Mouse (Mus musculus): ENCODE measurements around the gene Lpin3.
A peak's percentile ranks its signal among the peaks of the same experiment; 100 is the strongest.

The Lpin3 gene

GRCm38 (mm10) chr2:160887284-160887683 is 6.8 kb downstream of the Lpin3 start:
- peak; percentile 92 for DNase-seq

DNA sequence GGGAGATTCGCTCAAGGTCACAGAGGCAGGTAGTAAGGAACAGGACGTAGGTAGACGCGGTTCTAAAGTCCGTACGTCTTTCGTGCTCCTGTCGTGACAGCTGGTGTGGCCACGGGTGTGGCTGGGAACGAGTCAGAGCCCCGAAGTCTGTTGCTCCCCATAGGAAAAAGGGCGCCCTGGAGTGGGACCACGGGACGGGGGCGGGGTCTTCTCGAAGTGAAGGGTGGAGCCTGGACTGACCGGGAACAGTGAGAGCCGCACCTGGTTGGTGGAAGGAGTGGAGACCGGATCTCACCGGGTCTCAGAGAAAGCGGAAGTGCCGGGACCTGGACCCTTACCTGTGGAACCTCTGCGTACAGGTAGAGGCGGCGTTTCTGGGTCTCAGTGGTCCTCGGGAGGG is 7.4 kb downstream of the Lpin3 start:
- peak; percentile 83 for DNase-seq

- no peak for DNase-seq
These were observed 10.6 kb downstream of the Lpin3 start for GRCm38 (mm10) chr2:160891045-160891444.

GRCm38 (mm10) chr2:160891697-160892096 is 11.2 kb downstream of the Lpin3 start:
- no peak for DNase-seq

- no peak for DNase-seq
These were observed 21.4 kb downstream of the Lpin3 start for GRCm38 (mm10) chr2:160901656-160902412.

GRCm38 (mm10) chr2:160905301-160905700 is 24.8 kb downstream of the Lpin3 start:
- no peak for DNase-seq

DNA sequence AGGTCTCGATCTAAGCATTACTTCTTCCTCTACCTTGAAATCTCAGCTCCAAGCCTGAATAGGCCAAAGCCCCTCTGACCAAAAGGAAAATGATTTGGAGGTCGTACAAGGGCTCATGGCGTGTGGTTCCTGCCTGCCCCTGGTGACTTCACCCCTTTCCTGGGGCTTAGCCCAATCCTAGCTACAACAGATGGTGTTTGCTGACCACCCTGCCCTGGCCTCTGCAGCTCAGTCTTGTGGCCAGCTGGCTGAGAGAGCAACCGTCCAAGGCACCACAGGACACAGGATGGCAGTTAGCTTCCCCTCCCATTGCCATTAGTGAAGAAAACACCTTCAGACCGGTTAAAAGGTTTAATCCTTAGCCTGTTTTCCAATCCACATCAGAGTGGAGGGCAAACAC is 25.6 kb downstream of the Lpin3 start:
- DNase-seq, result no peak

GRCm38 (mm10) chr2:160908607-160909006 is 28.1 kb downstream of the Lpin3 start:
- DNase-seq, result no peak

- DNase-seq, result no peak
These were observed 30.2 kb downstream of the Lpin3 start for GRCm38 (mm10) chr2:160910633-160911032.

DNA sequence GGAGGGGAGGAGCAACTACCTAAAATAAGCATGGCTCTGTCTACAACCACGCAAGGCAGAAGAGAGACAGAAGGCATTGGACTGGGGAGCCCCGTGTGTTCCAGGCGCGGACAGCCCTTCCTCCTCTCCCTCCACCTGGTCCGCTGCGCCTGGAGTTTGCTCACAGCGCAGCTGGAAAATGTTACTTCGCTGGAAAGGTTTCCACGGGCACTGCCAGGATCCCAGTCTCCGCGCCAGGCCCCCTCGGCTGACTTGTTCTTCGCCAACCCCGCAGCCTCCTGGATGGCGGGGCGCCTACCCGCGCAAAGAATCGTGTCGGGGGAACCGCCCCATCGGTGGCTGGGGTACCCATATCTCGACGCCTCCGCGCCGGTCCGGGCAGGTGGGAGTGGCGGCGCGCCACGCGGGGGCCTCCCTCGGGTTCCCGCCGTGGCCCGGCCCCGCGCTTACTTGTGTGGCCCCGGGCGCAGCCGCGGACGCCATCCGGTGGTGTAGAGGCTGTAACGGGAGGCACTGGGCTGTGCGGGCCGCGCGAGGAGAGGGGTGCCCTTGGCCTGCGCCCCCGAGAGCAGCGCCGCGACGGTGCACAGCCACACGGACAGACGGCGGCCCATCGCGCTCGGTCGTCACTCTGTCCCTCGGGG is 31.2 kb downstream of the Lpin3 start:
- no peak for DNase-seq

- no peak for DNase-seq
These were observed 31.8 kb downstream of the Lpin3 start, which contains the start of gene Emilin3 for GRCm38 (mm10) chr2:160912231-160912671. TSS of gene Emilin3 (minus strand) at chr2:160912328.

DNA sequence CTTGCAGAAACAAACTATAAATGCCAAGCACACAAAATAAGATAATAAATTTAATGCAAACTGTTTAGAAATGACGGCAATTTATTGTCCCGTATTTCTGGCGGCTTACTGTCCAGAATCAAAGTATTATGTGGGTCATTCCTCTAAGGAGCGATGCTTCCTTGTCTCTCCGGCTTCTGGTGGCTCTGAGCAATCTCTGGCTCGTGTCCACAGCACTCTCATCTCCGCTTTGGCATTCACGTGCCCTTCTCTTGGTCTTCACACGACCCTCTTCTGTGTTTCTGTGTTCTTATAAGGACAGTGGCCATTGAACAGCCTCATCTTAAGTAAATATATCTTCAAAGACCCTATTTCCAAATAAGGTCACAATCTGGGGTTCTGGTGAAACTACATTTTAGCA is 34.2 kb downstream of the Lpin3 start:
- no peak for DNase-seq

- DNase-seq, result no peak
These were observed 35.5 kb downstream of the Lpin3 start for GRCm38 (mm10) chr2:160915821-160916610.

GRCm38 (mm10) chr2:160916714-160917113 is 36.2 kb downstream of the Lpin3 start:
- no peak for DNase-seq

DNA sequence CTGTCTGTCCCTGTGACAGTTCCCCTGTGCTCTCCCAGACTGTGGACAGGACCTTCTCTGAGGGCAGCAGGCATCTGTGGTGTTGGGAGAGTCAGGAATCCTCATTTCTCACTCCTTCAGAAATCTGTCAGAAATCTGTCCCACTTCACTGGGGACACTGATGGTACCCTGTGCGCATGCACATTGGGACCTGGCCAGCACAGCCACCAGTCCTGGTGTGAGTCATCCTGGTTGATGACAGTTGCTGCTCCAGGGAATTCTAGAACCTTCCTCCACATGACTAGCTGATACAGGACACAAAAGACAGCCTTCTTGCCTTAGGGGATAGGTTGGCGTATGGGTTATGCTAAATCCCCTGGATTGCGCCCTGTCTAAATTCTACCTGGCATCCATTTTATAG is 36.8 kb downstream of the Lpin3 start:
- DNase-seq, result no peak

DNA sequence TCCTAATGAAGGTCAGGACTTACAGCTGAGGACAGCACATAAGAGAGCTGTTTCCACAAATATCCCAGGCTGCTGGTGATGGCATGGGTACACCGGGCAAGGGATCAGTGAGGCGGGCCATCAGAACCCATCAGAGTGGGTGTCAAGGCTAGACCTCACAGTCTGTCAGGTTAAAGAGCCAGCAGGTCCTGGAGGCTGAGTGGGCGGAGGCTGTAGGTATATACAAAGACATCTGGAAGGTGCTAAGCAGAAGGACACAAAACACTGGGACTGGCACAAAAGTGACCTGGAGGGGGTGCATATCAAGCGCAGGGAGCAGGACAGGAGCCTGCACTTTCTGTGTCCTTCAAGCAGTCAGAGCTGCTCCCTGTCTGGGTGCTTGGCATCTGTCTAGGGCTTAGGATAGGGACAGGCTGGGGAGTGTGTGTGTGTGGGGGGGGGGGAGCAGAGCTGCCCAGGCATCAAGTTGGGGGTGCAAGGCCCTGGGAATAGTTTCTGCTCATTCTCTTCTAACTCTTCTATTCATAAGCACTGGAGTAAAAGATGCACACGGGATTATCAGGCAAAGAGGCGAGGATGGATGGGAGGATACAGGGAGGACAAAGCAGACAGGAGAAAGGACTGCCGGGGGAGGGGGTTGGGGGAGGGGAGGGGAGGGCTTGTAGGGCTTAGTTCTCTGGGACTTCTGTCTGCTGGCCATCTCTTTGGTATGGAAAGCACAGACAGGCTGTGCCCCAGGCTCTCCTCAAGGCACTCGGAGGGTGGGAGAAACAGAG is 37.9 kb downstream of the Lpin3 start:
- DNase-seq, result no peak

DNA sequence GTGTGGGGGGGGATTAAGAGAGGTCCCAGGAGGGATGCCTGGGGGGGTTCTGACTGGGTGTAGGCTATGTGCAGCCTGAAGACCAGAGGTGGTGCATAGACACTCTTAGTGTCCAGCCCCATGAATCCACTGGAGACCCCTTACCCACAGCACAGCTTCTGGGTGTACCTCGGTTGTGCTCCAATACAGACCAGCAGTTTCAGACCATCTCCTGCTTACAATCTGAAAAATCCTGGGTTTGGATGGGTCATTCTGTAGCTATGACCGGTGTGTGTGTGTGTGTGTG is 38.4 kb downstream of the Lpin3 start:
- no peak for DNase-seq

GRCm38 (mm10) chr2:160921285-160921684 is 40.8 kb downstream of the Lpin3 start:
- DNase-seq, result no peak

- no peak for DNase-seq
These were observed 44.7 kb downstream of the Lpin3 start for GRCm38 (mm10) chr2:160925203-160925602.

DNA sequence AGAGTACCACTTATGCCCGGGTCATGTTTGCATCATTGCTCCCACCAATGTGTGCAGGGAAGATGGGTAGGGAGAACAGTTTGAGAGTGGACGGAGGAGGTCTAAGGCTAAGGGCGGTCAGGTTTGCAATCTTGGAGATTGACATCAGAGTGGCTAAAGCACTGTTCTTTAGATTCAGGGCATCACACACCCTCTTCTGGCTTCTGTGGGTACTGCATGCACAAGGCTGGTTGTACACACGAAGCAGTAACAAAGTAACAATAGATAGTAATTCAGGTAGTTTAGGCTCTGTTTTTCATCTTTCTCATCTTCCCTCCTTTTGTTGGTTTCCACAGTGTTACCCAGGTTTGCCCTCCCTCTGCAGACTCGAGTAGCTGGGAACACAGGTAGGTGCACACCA is 50.9 kb downstream of the Lpin3 start:
- no peak for DNase-seq

DNA sequence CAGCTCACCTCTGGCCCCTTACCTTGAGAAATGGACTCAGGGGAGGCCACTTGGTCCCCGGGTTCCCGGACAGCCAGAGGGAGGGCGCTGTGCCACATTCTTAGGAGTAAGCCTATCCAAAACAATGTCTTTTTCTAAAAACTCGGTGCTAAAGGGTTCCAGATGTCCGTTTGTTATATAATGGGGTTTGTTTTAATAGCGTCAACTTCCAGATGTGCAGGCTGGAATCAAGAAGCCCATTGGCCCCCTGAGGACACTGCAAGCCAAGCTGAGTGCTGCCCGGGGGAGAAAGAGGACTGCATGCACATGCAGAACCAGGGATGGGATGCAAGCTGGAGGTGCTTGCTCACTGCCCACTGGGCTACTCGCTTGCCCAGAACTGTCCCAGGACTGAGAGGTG is 51.9 kb downstream of the Lpin3 start:
- DNase-seq, result no peak

GRCm38 (mm10) chr2:160932981-160933380 is 52.5 kb downstream of the Lpin3 start:
- DNase-seq, result no peak

- DNase-seq, result no peak
These were observed 53.4 kb downstream of the Lpin3 start for GRCm38 (mm10) chr2:160933890-160934289.
